Mouse (Mus musculus) liver, adult 2 months (tissue): ENCODE data around the gene Card9. TPM values are rescaled to one million over a fixed set of nuclear protein-coding genes. Genes with fewer than 3 reads are reported as not detected.

Experiments used
- DNase-seq: peaks from one replicate; pipeline ENCODE4 v3.0.0-alpha.2; 2011; ENCODE audit warnings: low read depth, low spot score; ENCODE audit errors: extremely low read depth
- H3K27ac ChIP-seq: fragments of 200-500 bp; replicated peaks from 2 replicates; pipeline ENCODE4 v1.5.1; 2012; ENCODE audit warnings: low read depth, mild to moderate bottlenecking, control low read depth, inconsistent platforms, low read length; ENCODE audit not compliant: insufficient read depth
- H3K27me3 ChIP-seq: fragments of 200-500 bp; 2 replicates; pipeline ENCODE4 v1.6.1; 2012; ENCODE audit warnings: mild to moderate bottlenecking, moderate library complexity, low read length, inconsistent platforms; ENCODE audit not compliant: control insufficient read depth, insufficient read depth
- H3K36me3 ChIP-seq: fragments of 200-500 bp; 2 replicates; pipeline ENCODE4 v1.6.1; 2012; ENCODE audit warnings: low read length, inconsistent platforms; ENCODE audit not compliant: control insufficient read depth, insufficient read depth
- H3K4me1 ChIP-seq: fragments of 200-500 bp; 2 replicates; pipeline ENCODE4 v1.6.1; 2011; ENCODE audit warnings: low read length; ENCODE audit not compliant: control insufficient read depth, insufficient read depth
- H3K4me3 ChIP-seq: fragments of 200-500 bp; 2 replicates; pipeline ENCODE4 v1.5.1; 2011; ENCODE audit warnings: low read depth, mild to moderate bottlenecking, control low read depth, low read length, moderate library complexity; ENCODE audit not compliant: insufficient read depth
- H3K79me2 ChIP-seq: fragments of 200-500 bp; 2 replicates; pipeline ENCODE4 v1.6.1; 2012; ENCODE audit warnings: inconsistent platforms, mild to moderate bottlenecking, low read length, moderate library complexity; ENCODE audit not compliant: control insufficient read depth, insufficient read depth
- H3K9ac ChIP-seq: fragments of 200-500 bp; 2 replicates; pipeline ENCODE4 v1.6.1; 2012; ENCODE audit warnings: low read depth, mild to moderate bottlenecking, control low read depth, inconsistent platforms, low read length
- CTCF ChIP-seq: fragments of 200-500 bp; IDR thresholded peaks from 2 replicates; pipeline ENCODE4 v1.5.1; 2011; ENCODE audit warnings: low read depth, low read length, control low read depth
- POLR2A ChIP-seq: fragments of 200-500 bp; IDR thresholded peaks from 2 replicates; pipeline ENCODE4 v1.6.1; 2011; ENCODE audit warnings: low read length, control low read depth; ENCODE audit not compliant: insufficient read depth; ENCODE audit errors: extremely low read depth
- WGBS: fragments of 180-500 bp; shearing (Covaris S2); methylation state at CpG from one replicate; pipeline ENCODE4 v1.1.7; 2018; 5-methylcytosine and 5-hydroxymethylcytosine counted together
- polyA plus RNA-seq: library from polyadenylated mRNA; depleted of rRNA; stranded (reverse); fragments of >200 nt; gene quantifications from 2 replicates; pipeline ENCODE4 v1.2.3, GENCODE M21; 2012
- total RNA-seq: library from RNA; depleted of rRNA; stranded (reverse); fragments of >200 nt; gene quantifications from 2 replicates; pipeline ENCODE4 v1.2.3, GENCODE M21; 2014

Card9 gene
- total and polyA plus RNA-seq, 2 experiments, result 0.84 to 0.92 TPM

DNA sequence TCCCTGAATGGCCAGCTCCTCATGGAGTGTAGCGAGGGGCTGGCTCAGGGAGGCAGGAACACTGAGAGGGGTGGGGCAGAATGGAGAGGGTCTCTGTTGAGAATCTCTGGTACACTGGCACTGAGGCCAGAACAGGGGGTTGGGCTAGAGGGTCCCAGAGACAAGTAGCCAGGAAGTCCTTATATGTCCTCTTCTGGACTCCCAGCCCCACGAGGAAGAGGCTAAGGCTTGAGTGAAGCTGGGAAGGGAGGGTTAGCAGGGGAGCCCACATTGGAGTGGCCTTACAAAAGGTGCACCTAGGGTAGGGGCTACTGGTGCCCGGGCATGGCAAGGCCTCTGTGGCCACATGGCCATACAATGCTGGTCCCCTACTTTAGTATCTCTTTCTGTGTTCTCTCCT lies 43.3 kb downstream of the Card9 start:
- no peak overlapping the region for H3K4me3 ChIP-seq
- H3K79me2 ChIP-seq, result no peaks in the 10 kb centered on the region
- no peak for DNase-seq
- no peaks in the 10 kb centered on the region for H3K36me3 ChIP-seq
- no peaks in the 10 kb centered on the region for H3K27me3 ChIP-seq
- WGBS, result 78% methylated on average over 3 of the region's 3 CpGs
- H3K9ac ChIP-seq, result no peak overlapping the region
- no peaks in the 10 kb centered on the region for H3K4me1 ChIP-seq
- no peak overlapping the region for H3K27ac ChIP-seq
- no peak for TF ChIP-seq CTCF
- TF ChIP-seq POLR2A, result no peak

GRCm38 (mm10) chr2:26316576-26317246 lies 44.0 kb downstream of the Card9 start:
- H3K4me3 ChIP-seq, result no peak overlapping the region

GRCm38 (mm10) chr2:26315925-26316311 lies 44.8 kb downstream of the Card9 start:
- WGBS, result 6% methylated on average over 11 of the region's 11 CpGs
- DNase-seq, result peak; percentile 8
- no peaks in the 10 kb centered on the region for H3K27me3 ChIP-seq
- no peaks in the 10 kb centered on the region for H3K4me1 ChIP-seq
- peak overlapping the region; percentile 65 for H3K4me3 ChIP-seq
- no peak overlapping the region for H3K27ac ChIP-seq
- H3K36me3 ChIP-seq, result no peaks in the 10 kb centered on the region
- TF ChIP-seq CTCF (no peak), POLR2A (no peak)
- H3K9ac ChIP-seq, result peak overlapping the region; percentile 74
- H3K79me2 ChIP-seq, result no peaks in the 10 kb centered on the region

More at GRCm38 (mm10) chr2:26316576-26317246, 44.0 kb downstream of the Card9 start:
- DNase-seq, result no peak
- whole genome bisulfite sequencing, result 83% methylated on average over 9 of the region's 9 CpGs
- Histone ChIP-seq H3K27ac (no peak overlapping the region), H3K9ac (no peak overlapping the region), H3K79me2 (no peaks in the 10 kb centered on the region), H3K36me3 (no peaks in the 10 kb centered on the region), H3K4me1 (no peaks in the 10 kb centered on the region), H3K27me3 (no peaks in the 10 kb centered on the region)
- TF ChIP-seq CTCF (no peak), POLR2A (no peak)

- 1% methylated on average over 64 of the region's 66 CpGs for WGBS
- H3K27ac ChIP-seq, result peak within 1 kb of the TSS; percentile 47
- no peaks in the 10 kb centered on the region for H3K36me3 ChIP-seq
- TF ChIP-seq POLR2A, result no peak
- no peak for TF ChIP-seq CTCF
- H3K27me3 ChIP-seq, result no peaks in the 10 kb centered on the region
- H3K4me1 ChIP-seq, result no peaks in the 10 kb centered on the region
- no peaks in the 10 kb centered on the region for H3K79me2 ChIP-seq
- DNase-seq, result peak; percentile 10
- peak within 1 kb of the TSS; percentile 65 for H3K4me3 ChIP-seq
- H3K9ac ChIP-seq, result peak within 1 kb of the TSS; percentile 74
Measured at GRCm38 (mm10) chr2:26315072-26315924, 45.4 kb downstream of the Card9 start, which contains the start of gene Gpsm1. Gene Gpsm1, plus strand, starts transcription at chr2:26315515.

- 84% methylated on average over 13 of the region's 13 CpGs for WGBS
- TF ChIP-seq CTCF (no peak), POLR2A (no peak)
- Histone ChIP-seq H3K27ac (peak overlapping the region; percentile 47), H3K36me3 (no peaks in the 10 kb centered on the region), H3K79me2 (no peaks in the 10 kb centered on the region), H3K27me3 (no peaks in the 10 kb centered on the region), H3K9ac (no peak overlapping the region), H3K4me3 (no peak overlapping the region), H3K4me1 (no peaks in the 10 kb centered on the region)
- peak; percentile 23 for DNase-seq
Measured at GRCm38 (mm10) chr2:26314281-26315071, 46.2 kb downstream of the Card9 start.
